12 mouse cellular contexts compared by ENCODE assay signal in genomic region chr17:28234641-28235040, GRCm38 (mm10). TPM values are rescaled to one million over a fixed set of nuclear protein-coding genes. Genes with fewer than 3 reads are reported as not detected.
DNase-seq lines count a peak whose midpoint lies in the region; ATAC-seq and TF ChIP-seq lines count a peak whose summit lies in the region.
"Had no signal": no experiment of that assay in that cellular context is flagged by ENCODE, and none has a peak within 500 bp of the region (broad histone marks: within the 10 kb centered on the region; RNA-seq: fewer than 3 reads in every experiment).

No protein-coding gene starts in this region.

- peak overlapping the region; percentile 9; the same call in 1 of the 2 replicates for H3K4me2 ChIP-seq in kidney, postnatal 0 days (ENCODE audit: low read length)
- H3K4me2 ChIP-seq in embryonic facial prominence, embryonic 14.5 days (ENCODE audit: low read depth, low read length): peak overlapping the region; percentile 20; the same call in 1 of the 2 replicates
- H3K4me2 ChIP-seq in neural tube, embryonic 13.5 days: peak overlapping the region; percentile 81

- WGBS in kidney, postnatal 0 days: 87% methylated on average over 5 of the region's 5 CpGs
- 79% methylated on average over 5 of the region's 5 CpGs for WGBS in embryonic facial prominence, embryonic 14.5 days
- WGBS in neural tube, embryonic 13.5 days: 71% methylated on average over 5 of the region's 5 CpGs

- H3K27me3 ChIP-seq in kidney, postnatal 0 days (ENCODE audit: insufficient read depth, low read length): no peaks in the 10 kb centered on the region
- no peaks in the 10 kb centered on the region for H3K27me3 ChIP-seq in embryonic facial prominence, embryonic 14.5 days (replicated peaks; ENCODE audit: control insufficient read depth, insufficient read depth, low read length)
- no peaks in the 10 kb centered on the region for H3K27me3 ChIP-seq in neural tube, embryonic 13.5 days

- no peaks in the 10 kb centered on the region for H3K9me3 ChIP-seq in kidney, postnatal 0 days (replicated peaks; ENCODE audit: low read length)
- no peaks in the 10 kb centered on the region for H3K9me3 ChIP-seq in embryonic facial prominence, embryonic 14.5 days (ENCODE audit: control insufficient read depth, low read length)
- H3K9me3 ChIP-seq in neural tube, embryonic 13.5 days: no peaks in the 10 kb centered on the region

- H3K27ac ChIP-seq in kidney, postnatal 0 days: no peak overlapping the region
- H3K27ac ChIP-seq in embryonic facial prominence, embryonic 14.5 days (replicated peaks; ENCODE audit: low read depth, low read length): no peak overlapping the region
- H3K27ac ChIP-seq in neural tube, embryonic 13.5 days (replicated peaks): no peak overlapping the region

- TF ChIP-seq CTCF in kidney, postnatal 0 days (IDR thresholded peaks at IDR 0.05; ENCODE audit: low read depth): no peak

- peaks cover 7% of the 10 kb centered on the region; the same call in 1 of the 2 replicates for H3K36me3 ChIP-seq in kidney, postnatal 0 days (ENCODE audit: insufficient read depth, low read length)
- peaks cover 24% of the 10 kb centered on the region; the same call in 1 of the 2 replicates for H3K36me3 ChIP-seq in embryonic facial prominence, embryonic 14.5 days (ENCODE audit: control insufficient read depth, insufficient read depth, low read length)
- 0 out of 2 replicates have a peak, but pooled peaks cover 3% of the 10 kb centered on the region for H3K36me3 ChIP-seq in neural tube, embryonic 13.5 days

- no peak overlapping the region for H3K4me3 ChIP-seq in kidney, postnatal 0 days (replicated peaks; ENCODE audit: low read depth, low read length)
- no peak overlapping the region for H3K4me3 ChIP-seq in embryonic facial prominence, embryonic 14.5 days (ENCODE audit: low read depth, low read length)
- no peak overlapping the region for H3K4me3 ChIP-seq in neural tube, embryonic 13.5 days

- peak; percentile 66 for DNase-seq in cerebellum, adult 11-12 months
- DNase-seq in cerebellum, adult 8-10 months: no peak
- DNase-seq in kidney, postnatal 0 days (ENCODE audit: low spot score): no peak
- no peak for DNase-seq in kidney, postnatal 4 days
- no peak for DNase-seq in embryonic facial prominence, embryonic 14.5 days (ENCODE audit: low spot score)
- DNase-seq in thymus, postnatal 10 days (ENCODE audit: low spot score in 2 of 2): no peak
- DNase-seq in ovary, postnatal 10 days (ENCODE audit: low spot score): no peak
- DNase-seq: adrenal gland, postnatal 25 days; embryo, embryonic 11 days; gastrocnemius, postnatal 25 days; lung, postnatal 36 days had no signal

- H3K4me1 ChIP-seq in kidney, postnatal 0 days (replicated peaks; ENCODE audit: insufficient read depth, low read length): no peaks in the 10 kb centered on the region
- peaks cover 20% of the 10 kb centered on the region for H3K4me1 ChIP-seq in embryonic facial prominence, embryonic 14.5 days (ENCODE audit: control insufficient read depth, insufficient read depth, low read length)
- peaks cover 42% of the 10 kb centered on the region for H3K4me1 ChIP-seq in neural tube, embryonic 13.5 days (replicated peaks)

- no peak overlapping the region for H3K9ac ChIP-seq in kidney, postnatal 0 days (ENCODE audit: low read depth, low read length)
- peak overlapping the region; percentile 37; the same call in 1 of the 2 replicates for H3K9ac ChIP-seq in embryonic facial prominence, embryonic 14.5 days (ENCODE audit: low read depth, low read length)
- peak overlapping the region; percentile 41; the same call in 1 of the 2 replicates for H3K9ac ChIP-seq in neural tube, embryonic 13.5 days

- no peak for ATAC-seq in kidney, postnatal 0 days (replicated peaks; ENCODE audit: low FRiP score, low read depth)
- ATAC-seq in embryonic facial prominence, embryonic 14.5 days (ENCODE audit: low read depth): no peak
- ATAC-seq in neural tube, embryonic 13.5 days (ENCODE audit: low read depth): no peak

RNA-seq across cellular contexts. Expression of gene Ppard, which starts 2.1 kb away (rescaled TPM):
- 1.8 and 2.0 TPM in 2 replicates for polyA plus RNA-seq in kidney, postnatal 0 days (2015; fragmentation: Nextera tagmentation; extraction: Ambion mirVana)
- 2.9 and 3.0 TPM in 2 replicates for polyA plus RNA-seq in embryonic facial prominence, embryonic 14.5 days (2014; fragmentation: Nextera tagmentation; extraction: Ambion mirVana)
- polyA plus RNA-seq in neural tube, embryonic 13.5 days (2015; fragmentation: Nextera tagmentation; extraction: Ambion mirVana): 1.4 and 2.6 TPM in 2 replicates

RNA-seq across cellular contexts. Expression of gene Def6, which starts 27.1 kb away (rescaled TPM):
- 8.6 and 9.2 TPM in 2 replicates for polyA plus RNA-seq in kidney, postnatal 0 days (2015; fragmentation: Nextera tagmentation; extraction: Ambion mirVana)
- polyA plus RNA-seq in embryonic facial prominence, embryonic 14.5 days (2014; fragmentation: Nextera tagmentation; extraction: Ambion mirVana): 8.9 and 9.4 TPM in 2 replicates
- 5.6 TPM in 2 replicates for polyA plus RNA-seq in neural tube, embryonic 13.5 days (2015; fragmentation: Nextera tagmentation; extraction: Ambion mirVana)

RNA-seq across cellular contexts. Expression of gene Zfp523, which starts 57.7 kb away (rescaled TPM):
- 30.4 and 32.4 TPM in 2 replicates for polyA plus RNA-seq in kidney, postnatal 0 days (2015; fragmentation: Nextera tagmentation; extraction: Ambion mirVana)
- 30.6 and 35.7 TPM in 2 replicates for polyA plus RNA-seq in embryonic facial prominence, embryonic 14.5 days (2014; fragmentation: Nextera tagmentation; extraction: Ambion mirVana)
- polyA plus RNA-seq in neural tube, embryonic 13.5 days (2015; fragmentation: Nextera tagmentation; extraction: Ambion mirVana): 41.4 and 46.0 TPM in 2 replicates

Comparison
In these comparisons a context has a peak if more than half of its experiments do, and no peak if none do; other contexts are left out.
1. H3K4me2 ChIP-seq: peak in every context shown above with its lines; median percentile 81 in neural tube, embryonic 13.5 days; 20 in embryonic facial prominence, embryonic 14.5 days; 9 in kidney, postnatal 0 days.